Mouse (Mus musculus) MEL (cell line): ENCODE results near the gene Gpr21. TPM values are rescaled to one million over a fixed set of nuclear protein-coding genes. Genes with fewer than 3 reads are reported as not detected.

Source experiments
- DNase-seq: peaks from one replicate; pipeline ENCODE4 v3.0.0; 2011; ENCODE audit warnings: low read depth, low spot score
- H3K27ac ChIP-seq: 2 replicates; pipeline ENCODE4 v1.5.1; 2012; ENCODE audit warnings: low read depth, mild to moderate bottlenecking, control low read depth, low read length, moderate library complexity; ENCODE audit not compliant: control insufficient read depth
- H3K27me3 ChIP-seq, 2 experiments: fragments of 150-350 bp in 1 of 2; sonication (generic) in 1 of 2; 2 replicates each; pipeline ENCODE4 v1.6.1; 2012; ENCODE audit warnings: low read length in 2 of 2, mild to moderate bottlenecking in 2 of 2, improper control_type of control experiment in 1 of 2, moderate library complexity in 1 of 2; ENCODE audit not compliant: insufficient read depth in 2 of 2, control insufficient read depth in 1 of 2
- H3K36me3 ChIP-seq, 2 experiments: 2 replicates each; pipeline ENCODE4 v1.6.1; 2012 to 2014; ENCODE audit warnings: low read length in 2 of 2, improper control_type of control experiment in 1 of 2, inconsistent platforms in 1 of 2, mild to moderate bottlenecking in 1 of 2; ENCODE audit not compliant: insufficient read depth in 2 of 2, control insufficient read depth in 1 of 2
- H3K4me1 ChIP-seq, 2 experiments: fragments of 150-350 bp in 1 of 2; sonication (generic) in 1 of 2; 2 replicates each; pipeline ENCODE4 v1.6.1; 2012; ENCODE audit warnings: low read length in 2 of 2, improper control_type of control experiment in 1 of 2, mild to moderate bottlenecking in 1 of 2; ENCODE audit not compliant: insufficient read depth in 2 of 2, control insufficient read depth in 1 of 2
- H3K4me3 ChIP-seq, 2 experiments: fragments of 150-350 bp in 1 of 2; sonication (generic) in 1 of 2; 2 replicates each; pipeline ENCODE4 v1.5.1; 2012; ENCODE audit warnings: low read depth in 2 of 2, low read length in 2 of 2, mild to moderate bottlenecking in 2 of 2, moderate library complexity in 2 of 2, control low read depth in 1 of 2, improper control_type of control experiment in 1 of 2; ENCODE audit not compliant: control insufficient read depth in 1 of 2, insufficient read depth in 1 of 2
- H3K79me2 ChIP-seq: 2 replicates; pipeline ENCODE4 v1.6.1; 2012; ENCODE audit warnings: mild to moderate bottlenecking, low read length, moderate library complexity; ENCODE audit not compliant: control insufficient read depth, poor library complexity, insufficient read depth
- H3K9ac ChIP-seq: 2 replicates; pipeline ENCODE4 v1.6.1; 2012; ENCODE audit warnings: low read depth, mild to moderate bottlenecking, control low read depth, low read length, moderate library complexity; ENCODE audit not compliant: control insufficient read depth, poor library complexity, severe bottlenecking
- H3K9me3 ChIP-seq: fragments of 150-350 bp; sonication (generic); replicated peaks from 2 replicates; pipeline ENCODE4 v1.6.1; 2012; ENCODE audit warnings: mild to moderate bottlenecking, low read length, improper control_type of control experiment, moderate library complexity; ENCODE audit not compliant: insufficient read depth
- CHD2 ChIP-seq: IDR thresholded peaks from 2 replicates; pipeline ENCODE4 v1.6.1; 2011; ENCODE audit warnings: low read length, improper control_type of control experiment
- CTCF ChIP-seq, 3 experiments: IDR thresholded peaks in 2 of 3; conservative IDR thresholded peaks in 1 of 3; 2 replicates each; pipeline ENCODE4 v1.5.1; 2011 to 2012; ENCODE audit warnings: low read length in 3 of 3, low read depth in 2 of 3, mild to moderate bottlenecking in 2 of 3, improper control_type of control experiment in 1 of 3, inconsistent platforms in 1 of 3, mixed read lengths in 1 of 3, moderate library complexity in 1 of 3; ENCODE audit not compliant: control insufficient read depth in 1 of 3, insufficient read depth in 1 of 3, poor library complexity in 1 of 3, severe bottlenecking in 1 of 3
- EP300 ChIP-seq, 2 experiments: IDR thresholded peaks; 2 replicates each; pipeline ENCODE4 v1.6.1; 2011; ENCODE audit warnings: improper control_type of control experiment in 2 of 2, low read length in 2 of 2, low read depth in 1 of 2, mild to moderate bottlenecking in 1 of 2
- ETS1 ChIP-seq: IDR thresholded peaks from 2 replicates; pipeline ENCODE4 v1.6.1; 2012; ENCODE audit warnings: low read depth, mild to moderate bottlenecking, inconsistent platforms, low read length, improper control_type of control experiment, moderate library complexity
- GATA1 ChIP-seq: IDR thresholded peaks from 2 replicates; pipeline ENCODE4 v1.6.1; 2011; ENCODE audit warnings: low read depth, low read length, improper control_type of control experiment
- MAFK ChIP-seq: IDR thresholded peaks from 2 replicates; pipeline ENCODE4 v1.6.1; 2011; ENCODE audit warnings: low read depth, mild to moderate bottlenecking, low read length, improper control_type of control experiment, borderline replicate concordance
- MAX ChIP-seq: IDR thresholded peaks from 2 replicates; pipeline ENCODE4 v1.6.1; 2011; ENCODE audit warnings: low read length, improper control_type of control experiment
- MEF2A ChIP-seq: IDR thresholded peaks from 2 replicates; pipeline ENCODE4 v1.6.1; 2014; ENCODE audit warnings: low read depth, mild to moderate bottlenecking, inconsistent platforms, low read length, improper control_type of control experiment; ENCODE audit not compliant: poor library complexity, insufficient replicate concordance, severe bottlenecking; ENCODE audit errors: extremely low read depth
- MXI1 ChIP-seq: IDR thresholded peaks from 2 replicates; pipeline ENCODE4 v1.6.1; 2011; ENCODE audit warnings: mild to moderate bottlenecking, low read depth, low read length, improper control_type of control experiment
- MYC ChIP-seq: IDR thresholded peaks from 2 replicates; pipeline ENCODE4 v1.6.1; 2011; ENCODE audit warnings: low read depth, mild to moderate bottlenecking, low read length, improper control_type of control experiment, moderate library complexity
- NELFE ChIP-seq: IDR thresholded peaks from 2 replicates; pipeline ENCODE4 v1.6.1; 2011; ENCODE audit warnings: low read depth, low read length, improper control_type of control experiment
- POLR2A ChIP-seq, 2 experiments: IDR thresholded peaks; 2 replicates each; pipeline ENCODE4 v1.6.1; 2011 to 2012; ENCODE audit warnings: low read length in 2 of 2, mild to moderate bottlenecking in 2 of 2, control low read depth in 1 of 2, improper control_type of control experiment in 1 of 2, low read depth in 1 of 2, moderate library complexity in 1 of 2; ENCODE audit not compliant: control insufficient read depth in 1 of 2, insufficient read depth in 1 of 2, poor library complexity in 1 of 2
- POLR2AphosphoS5 ChIP-seq: IDR thresholded peaks from 2 replicates; pipeline ENCODE4 v1.6.1; 2012; ENCODE audit warnings: low read depth, borderline replicate concordance, mild to moderate bottlenecking, inconsistent platforms, low read length, moderate library complexity, mixed read lengths
- RCOR1 ChIP-seq: IDR thresholded peaks from 2 replicates; pipeline ENCODE4 v1.6.1; 2012; ENCODE audit warnings: low read depth, mild to moderate bottlenecking, inconsistent platforms, low read length, improper control_type of control experiment
- SIN3A ChIP-seq: IDR thresholded peaks from 2 replicates; pipeline ENCODE4 v1.6.1; 2012; ENCODE audit warnings: low read length, improper control_type of control experiment, inconsistent platforms
- TAL1 ChIP-seq: IDR thresholded peaks from 2 replicates; pipeline ENCODE4 v1.6.1; 2012; ENCODE audit warnings: mild to moderate bottlenecking, inconsistent platforms, low read length, moderate library complexity, mixed read lengths
- TBP ChIP-seq: IDR thresholded peaks from 2 replicates; pipeline ENCODE4 v1.8.0; 2011; ENCODE audit warnings: low read depth, low read length, improper control_type of control experiment
- TCF12 ChIP-seq: IDR thresholded peaks from 2 replicates; pipeline ENCODE4 v1.6.1; 2014; ENCODE audit warnings: low read depth, mild to moderate bottlenecking, inconsistent platforms, low read length, improper control_type of control experiment, moderate library complexity
- ZKSCAN1 ChIP-seq: IDR thresholded peaks from 2 replicates; pipeline ENCODE4 v1.6.1; 2012; ENCODE audit warnings: low read depth, mild to moderate bottlenecking, inconsistent platforms, low read length, improper control_type of control experiment, moderate library complexity
- ZNF384 ChIP-seq: IDR thresholded peaks from 2 replicates; pipeline ENCODE4 v1.6.1; 2012; ENCODE audit warnings: low read depth, mild to moderate bottlenecking, inconsistent platforms, low read length, improper control_type of control experiment
- polyA plus RNA-seq, 2 experiments: library from polyadenylated mRNA; stranded (reverse) in 1 of 2; unstranded in 1 of 2; fragments of >175 nt in 1 of 2; fragments of >200 nt in 1 of 2; gene quantifications; 2 replicates each; pipeline versions ENCODE4 v1.2.1 to v1.2.4; 2012; ENCODE audit warnings: low replicate concordance in 2 of 2, low read depth in 1 of 2; ENCODE audit not compliant: insufficient read length in 2 of 2, insufficient read depth in 1 of 2, missing spikeins in 1 of 2
- total RNA-seq: library from RNA; depleted of rRNA; stranded (reverse); fragments of 300-350 nt; gene quantifications from 2 replicates; pipeline ENCODE4 v1.2.3, GENCODE M21; 2012

Gene Gpr21
- total and polyA plus RNA-seq, 3 experiments: 0.01 to 0.23 TPM; not detected in 1

- TF ChIP-seq EP300 (IDR thresholded peaks at IDR 0.05; ENCODE audit: low read depth in 1 of 2, low read length in 2 of 2): no peak
- no peak for TF ChIP-seq NELFE
Measured at GRCm38 (mm10) chr2:37527587-37527986, 11.5 kb downstream of the Gpr21 start (continued).

- DNase-seq: peak; percentile 75
- no peaks in the 10 kb centered on the region for H3K27me3 ChIP-seq
- 0 out of 2 replicates have a peak overlapping the region, but pooled peaks have one; percentile 45 for H3K27ac ChIP-seq
- peak; percentile 92 for TF ChIP-seq RCOR1
- TF ChIP-seq MYC: peak; percentile 81
- peak; percentile 61; the same call in 1 of the 2 replicates for TF ChIP-seq ETS1
- TF ChIP-seq MXI1: peak; percentile 77
- peak; percentile 79 to 80 for TF ChIP-seq EP300 (IDR thresholded peaks at IDR 0.05; ENCODE audit: low read depth in 1 of 2, low read length in 2 of 2)
- TF ChIP-seq TAL1: no peak
- TF ChIP-seq GATA1: peak; percentile 90
- peak; percentile 48; the same call in 1 of the 2 replicates for TF ChIP-seq MAFK
- no peak for TF ChIP-seq CTCF (IDR thresholded peaks at IDR 0.05 in 2 of 3, conservative IDR thresholded peaks at IDR 0.05 in 1 of 3; ENCODE audit: control insufficient read depth in 1 of 3, insufficient read depth in 1 of 3, low read depth in 2 of 3, low read length in 3 of 3, poor library complexity in 1 of 3, severe bottlenecking in 1 of 3)
- peak; percentile 65 for TF ChIP-seq SIN3A
- peak; percentile 59 for TF ChIP-seq MAX
- TF ChIP-seq CHD2: no peak
- TF ChIP-seq MEF2A: no peak
- peak; percentile 15; the same call in 1 of the 2 replicates for TF ChIP-seq ZNF384
- TF ChIP-seq, all 39 proteins: peak for 10
- H3K9ac ChIP-seq: no peak overlapping the region
- H3K9me3 ChIP-seq: no peaks in the 10 kb centered on the region
- peaks cover 9 to 23% of the 10 kb centered on the region in 2 experiments for H3K4me1 ChIP-seq
- no peaks in the 10 kb centered on the region for H3K79me2 ChIP-seq
- peaks cover 0 to 48% of the 10 kb centered on the region in 2 experiments; a peak in 3 of 4 replicates for H3K36me3 ChIP-seq
- no peak overlapping the region for H3K4me3 ChIP-seq
Measured at GRCm38 (mm10) chr2:37529397-37529796, 13.3 kb downstream of the Gpr21 start.

GRCm38 (mm10) chr2:37530766-37531165 is 14.6 kb downstream of the Gpr21 start:
- H3K27ac ChIP-seq: no peak overlapping the region
- no peak for DNase-seq
- TF ChIP-seq MAFK (no peak), RCOR1 (no peak), ZKSCAN1 (no peak), POLR2A (IDR thresholded peaks at IDR 0.05; ENCODE audit: control insufficient read depth in 1 of 2, insufficient read depth in 1 of 2, low read depth in 1 of 2, low read length in 2 of 2, poor library complexity in 1 of 2) (no peak), TBP (no peak), POLR2AphosphoS5 (no peak), ETS1 (no peak), TCF12 (no peak)
- TF ChIP-seq, all 39 proteins: peak for 0
- Histone ChIP-seq H3K79me2 (no peaks in the 10 kb centered on the region), H3K9me3 (no peaks in the 10 kb centered on the region), H3K36me3 (peaks cover 0 to 48% of the 10 kb centered on the region in 2 experiments), H3K27me3 (no peaks in the 10 kb centered on the region), H3K4me1 (peaks cover 9 to 23% of the 10 kb centered on the region in 2 experiments), H3K4me3 (no peak overlapping the region), H3K9ac (no peak overlapping the region)
